In the genomic region with DNA sequence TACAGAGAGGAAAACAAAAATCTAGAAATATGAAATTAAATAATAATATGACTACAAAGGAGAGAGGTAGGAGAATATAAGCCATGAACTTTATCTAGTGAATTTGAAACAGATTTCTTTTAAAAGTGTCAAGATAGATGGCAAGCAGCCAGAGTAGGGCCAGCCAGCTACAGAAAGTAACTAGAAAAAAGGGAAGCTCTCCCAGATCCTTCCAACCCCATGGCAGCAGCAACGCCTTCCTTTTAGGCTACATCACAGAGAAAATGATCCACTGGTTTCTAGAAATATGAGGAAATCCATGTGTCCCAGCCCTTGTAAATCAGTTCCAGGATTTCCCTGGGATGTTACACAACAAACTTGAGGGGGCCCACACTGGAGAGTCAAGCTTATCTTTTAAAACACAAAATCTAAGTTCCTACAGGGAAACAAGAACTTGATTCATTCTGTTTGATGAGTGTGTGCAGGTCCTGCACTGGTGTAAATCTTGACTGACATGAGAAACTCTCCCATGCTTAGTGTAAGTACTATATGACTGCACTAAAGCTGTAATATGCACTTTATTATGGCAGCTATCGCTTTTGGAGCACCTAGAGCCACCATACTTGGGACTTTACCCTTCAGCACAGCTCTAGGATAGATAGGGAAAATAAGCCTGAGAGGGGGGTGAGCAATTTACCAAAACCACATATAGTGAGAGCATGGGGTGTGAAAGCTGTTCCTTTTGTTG, we compare ENCODE assay signal across 10 mouse cellular contexts. TPM values are rescaled to one million over a fixed set of nuclear protein-coding genes. Genes with fewer than 3 reads are reported as not detected.
A peak's percentile ranks its signal among the peaks of the same experiment; 100 is the strongest.
DNase-seq lines count a peak whose midpoint lies in the region; ATAC-seq lines count a peak whose summit lies in the region.
"Had no signal": no experiment of that assay in that cellular context is flagged by ENCODE, and none has a peak within 500 bp of the region (broad histone marks: within the 10 kb centered on the region; RNA-seq: fewer than 3 reads in every experiment).

No protein-coding gene starts in this region.

- H3K27ac ChIP-seq in limb, embryonic 15.5 days: no peak overlapping the region
- H3K27ac ChIP-seq: liver, embryonic 13.5 days had no signal

- DNase-seq in gastrocnemius, postnatal 14 days: peak; percentile 7
- no peak for DNase-seq in gastrocnemius, postnatal 10 days
- DNase-seq in layer of hippocampus, adult 9-11 months: no peak
- DNase-seq: liver, embryonic 13.5 days had no signal

- 0 out of 2 replicates have a peak overlapping the region, but pooled peaks have one; percentile 12 for H3K4me2 ChIP-seq in limb, embryonic 15.5 days
- H3K4me2 ChIP-seq: liver, embryonic 13.5 days had no signal

- WGBS in limb, embryonic 15.5 days: 59% methylated on average over 2 of the region's 2 CpGs

- H3K27me3 ChIP-seq in limb, embryonic 15.5 days: no peaks in the 10 kb centered on the region

- H3K9ac ChIP-seq in limb, embryonic 15.5 days: no peak overlapping the region
- H3K9ac ChIP-seq: liver, embryonic 13.5 days had no signal

- ATAC-seq in common myeloid progenitor, adult 5-6 weeks (replicated peaks; ENCODE audit: low read depth, poor library complexity, severe bottlenecking): peak; percentile 32; the same call in 1 of the 2 replicates
- ATAC-seq in hematopoietic stem cell, adult 5-6 weeks (replicated peaks in 1 of 2; ENCODE audit: insufficient read depth in 1 of 2, low FRiP score in 2 of 2, low TSS enrichment in 1 of 2, low read depth in 1 of 2, poor library complexity in 2 of 2, severe bottlenecking in 2 of 2): peak; percentile 47 to 49
- no peak for ATAC-seq in limb, embryonic 15.5 days (ENCODE audit: insufficient number of reproducible peaks, low FRiP score, low TSS enrichment, low read depth)
- no peak for ATAC-seq in megakaryocyte, adult 5-6 weeks (ENCODE audit: poor library complexity, severe bottlenecking)
- no peak for ATAC-seq in activated CD4-positive, CD25-positive, alpha-beta regulatory T cell, adult 4 months

- H3K4me3 ChIP-seq in limb, embryonic 15.5 days: peak overlapping the region; percentile 12; the same call in 1 of the 2 replicates
- H3K4me3 ChIP-seq: liver, embryonic 13.5 days had no signal

- no peaks in the 10 kb centered on the region for H3K9me3 ChIP-seq in limb, embryonic 15.5 days
- H3K9me3 ChIP-seq: liver, embryonic 13.5 days had no signal

- intact Hi-C loops in gastrocnemius, postnatal 14 days (cut with DNase I; ENCODE audit: low total_unique reads): no loop called here

- H3K36me3 ChIP-seq in limb, embryonic 15.5 days: peaks cover 17% of the 10 kb centered on the region

- H3K4me1 ChIP-seq in limb, embryonic 15.5 days: peaks cover 15% of the 10 kb centered on the region

RNA-seq across cellular contexts. Expression of gene Rhobtb3, which starts 2.8 kb away (rescaled TPM):
- total RNA-seq in gastrocnemius, postnatal 14 days (2021): 10 to 100 TPM; 12.0 to 16.4 TPM
- 10 to 100 TPM; 23.1 to 26.0 TPM for total RNA-seq in gastrocnemius, postnatal 10 days (2021)
- total RNA-seq in common myeloid progenitor, adult 5-6 weeks (2017): 11.6 and 33.7 TPM in 2 replicates
- 31.5 and 56.4 TPM in 2 replicates for total RNA-seq in hematopoietic stem cell, adult 5-6 weeks (2017)
- polyA plus RNA-seq in limb, embryonic 15.5 days (2015; fragmentation: Nextera tagmentation; extraction: Ambion mirVana): 27.5 and 33.4 TPM in 2 replicates
- total RNA-seq in megakaryocyte, adult 5-6 weeks (2015): 0.36 and 0.96 TPM in 2 replicates
- 0.55 and 0.77 TPM in 2 replicates for total RNA-seq in megakaryocyte, adult 5-6 weeks (2017)
- polyA plus RNA-seq in activated CD4-positive, CD25-positive, alpha-beta regulatory T cell, adult 4 months (2017; shearing (Covaris generic)): not detected

RNA-seq across cellular contexts. Expression of gene Spata9, which starts 26.0 kb away (rescaled TPM):
- not detected for total RNA-seq in gastrocnemius, postnatal 14 days (2021)
- total RNA-seq in gastrocnemius, postnatal 10 days (2021): not detected
- not detected in 2 replicates for total RNA-seq in common myeloid progenitor, adult 5-6 weeks (2017)
- total RNA-seq in hematopoietic stem cell, adult 5-6 weeks (2017): not detected in 2 replicates
- 0.45 and 0.70 TPM in 2 replicates for polyA plus RNA-seq in limb, embryonic 15.5 days (2015; fragmentation: Nextera tagmentation; extraction: Ambion mirVana)
- not detected in 2 replicates for total RNA-seq in megakaryocyte, adult 5-6 weeks (2015)
- total RNA-seq in megakaryocyte, adult 5-6 weeks (2017): 0.73 TPM in 1 of 2 replicates, not detected in the other
- under 1 TPM in 1 of 2 experiments, not detected in 1; 0.48 TPM for polyA plus RNA-seq in activated CD4-positive, CD25-positive, alpha-beta regulatory T cell, adult 4 months (2017; shearing (Covaris generic))
- polyA plus RNA-seq: small intestine, adult 2 months had no signal

Comparison
In these comparisons a context has a peak if more than half of its experiments do, and no peak if none do; other contexts are left out.
1. ATAC-seq: peak in common myeloid progenitor, adult 5-6 weeks (single experiment) and hematopoietic stem cell, adult 5-6 weeks (2 of 2); none in limb, embryonic 15.5 days (single experiment), megakaryocyte, adult 5-6 weeks (single experiment) and activated CD4-positive, CD25-positive, alpha-beta regulatory T cell, adult 4 months (single experiment).